Mouse (Mus musculus) CH12.LX (cell line): Measurements from ENCODE around the gene Syt5. TPM values are rescaled to one million over a fixed set of nuclear protein-coding genes. Genes with fewer than 3 reads are reported as not detected.

Experiments
- DNase-seq: peaks from one replicate; pipeline ENCODE4 v3.0.0-alpha.2; 2013; ENCODE audit errors: extremely low read depth
- H3K27ac ChIP-seq: 2 replicates; pipeline ENCODE4 v1.5.1; 2012; ENCODE audit warnings: low read depth, mild to moderate bottlenecking, control low read depth, moderate library complexity; ENCODE audit not compliant: insufficient read depth
- H3K27me3 ChIP-seq: replicated peaks from 2 replicates; pipeline ENCODE3; 2012; ENCODE audit warnings: inconsistent platforms
- H3K36me3 ChIP-seq, 2 experiments: replicated peaks in 1 of 2; 2 replicates each; pipeline versions ENCODE3 to v1.6.1; 2012; ENCODE audit warnings: inconsistent platforms in 1 of 2, low read length in 1 of 2, mild to moderate bottlenecking in 1 of 2, mixed read lengths in 1 of 2, moderate library complexity in 1 of 2; ENCODE audit not compliant: control insufficient read depth in 1 of 2, insufficient read depth in 1 of 2
- H3K4me1 ChIP-seq, 2 experiments: 2 replicates each; pipeline ENCODE4 v1.6.1; 2012; ENCODE audit warnings: inconsistent platforms in 1 of 2, moderate library complexity in 1 of 2; ENCODE audit not compliant: insufficient read depth in 2 of 2, control insufficient read depth in 1 of 2
- H3K4me2 ChIP-seq: 2 replicates; pipeline ENCODE4 v1.6.1; 2012; ENCODE audit warnings: low read depth, mild to moderate bottlenecking, control low read depth; ENCODE audit not compliant: poor library complexity, insufficient read depth, severe bottlenecking
- H3K4me3 ChIP-seq, 3 experiments: fragments of 150-350 bp in 1 of 3; sonication (generic) in 1 of 3; replicated peaks in 1 of 3; 2 replicates each; pipeline versions ENCODE3 to v1.5.1; 2011 to 2012; ENCODE audit warnings: low read depth in 2 of 3, low read length in 2 of 3, mild to moderate bottlenecking in 2 of 3, moderate library complexity in 2 of 3, control low read depth in 1 of 3, improper control_type of control experiment in 1 of 3, inconsistent platforms in 1 of 3, mixed read lengths in 1 of 3; ENCODE audit not compliant: poor library complexity in 1 of 3
- H3K79me2 ChIP-seq: replicated peaks from 2 replicates; pipeline ENCODE4 v1.6.1; 2012; ENCODE audit warnings: mild to moderate bottlenecking, moderate library complexity; ENCODE audit not compliant: control insufficient read depth, poor library complexity, insufficient read depth, severe bottlenecking; ENCODE audit errors: extremely low read depth
- H3K9ac ChIP-seq: 2 replicates; pipeline ENCODE4 v1.6.1; 2012; ENCODE audit warnings: low read depth, mild to moderate bottlenecking, control low read depth, moderate library complexity; ENCODE audit not compliant: insufficient read depth
- H3K9me3 ChIP-seq: replicated peaks from 2 replicates; pipeline ENCODE3; 2012; ENCODE audit warnings: low read length, inconsistent platforms, mixed read lengths
- CHD1 ChIP-seq: IDR thresholded peaks from 2 replicates; pipeline ENCODE4 v1.6.1; 2012; ENCODE audit warnings: low read depth, low read length, improper control_type of control experiment, inconsistent platforms
- CTCF ChIP-seq, 2 experiments: IDR thresholded peaks in 1 of 2; conservative IDR thresholded peaks in 1 of 2; 2 replicates each; pipeline ENCODE4 v1.5.1; 2011 to 2012; ENCODE audit warnings: low read depth in 2 of 2, low read length in 2 of 2, improper control_type of control experiment in 1 of 2, inconsistent platforms in 1 of 2, mild to moderate bottlenecking in 1 of 2, moderate library complexity in 1 of 2
- ETS1 ChIP-seq: conservative IDR thresholded peaks from 2 replicates; pipeline ENCODE4 v1.6.1; 2012; ENCODE audit warnings: low read depth, mild to moderate bottlenecking, inconsistent platforms, low read length, improper control_type of control experiment, moderate library complexity
- HCFC1 ChIP-seq: IDR thresholded peaks from 2 replicates; pipeline ENCODE4 v1.6.1; 2012; ENCODE audit warnings: low read depth, mild to moderate bottlenecking, inconsistent platforms, low read length, improper control_type of control experiment
- JUN ChIP-seq: IDR thresholded peaks from 2 replicates; pipeline ENCODE4 v1.6.1; 2011; ENCODE audit warnings: low read depth, mild to moderate bottlenecking, low read length, improper control_type of control experiment, moderate library complexity; ENCODE audit not compliant: insufficient read depth
- JUND ChIP-seq: conservative IDR thresholded peaks from 2 replicates; pipeline ENCODE4 v1.6.1; 2011; ENCODE audit warnings: low read depth, low read length, improper control_type of control experiment
- KAT2A ChIP-seq: IDR thresholded peaks from 2 replicates; pipeline ENCODE4 v1.6.1; 2012; ENCODE audit warnings: low read length, improper control_type of control experiment, inconsistent platforms; ENCODE audit not compliant: insufficient replicate concordance
- MAZ ChIP-seq: IDR thresholded peaks from 2 replicates; pipeline ENCODE4 v1.6.1; 2012; ENCODE audit warnings: low read depth, mild to moderate bottlenecking, inconsistent platforms, low read length, improper control_type of control experiment, moderate library complexity
- MEF2A ChIP-seq: IDR thresholded peaks from 2 replicates; pipeline ENCODE4 v1.6.1; 2014; ENCODE audit warnings: low read depth, mild to moderate bottlenecking, inconsistent platforms, low read length, improper control_type of control experiment, borderline replicate concordance
- NELFE ChIP-seq: IDR thresholded peaks from 2 replicates; pipeline ENCODE4 v1.6.1; 2011; ENCODE audit warnings: low read depth, low read length, improper control_type of control experiment
- NRF1 ChIP-seq: IDR thresholded peaks from 2 replicates; pipeline ENCODE4 v1.6.1; 2014; ENCODE audit warnings: low read depth, mild to moderate bottlenecking, inconsistent platforms, low read length, improper control_type of control experiment, moderate library complexity
- PAX5 ChIP-seq: IDR thresholded peaks from 2 replicates; pipeline ENCODE4 v1.6.1; 2012; ENCODE audit warnings: low read length, inconsistent platforms, mixed read lengths
- POLR2A ChIP-seq: IDR thresholded peaks from 2 replicates; pipeline ENCODE4 v1.6.1; 2011; ENCODE audit warnings: low read depth, mild to moderate bottlenecking, improper control_type of control experiment, low read length
- POLR2AphosphoS2 ChIP-seq: IDR thresholded peaks from 2 replicates; pipeline ENCODE4 v1.6.1; 2011; ENCODE audit warnings: low read depth, low read length, improper control_type of control experiment
- RCOR1 ChIP-seq: conservative IDR thresholded peaks from 2 replicates; pipeline ENCODE4 v1.6.1; 2012; ENCODE audit warnings: low read depth, mild to moderate bottlenecking, inconsistent platforms, low read length, improper control_type of control experiment
- SMC3 ChIP-seq: IDR thresholded peaks from 2 replicates; pipeline ENCODE4 v1.6.1; 2011; ENCODE audit warnings: low read depth, low read length, improper control_type of control experiment
- TCF12 ChIP-seq: IDR thresholded peaks from 2 replicates; pipeline ENCODE4 v1.6.1; 2014; ENCODE audit warnings: low read depth, mild to moderate bottlenecking, inconsistent platforms, low read length, improper control_type of control experiment
- UBTF ChIP-seq: IDR thresholded peaks from 2 replicates; pipeline ENCODE4 v1.6.1; 2012; ENCODE audit warnings: low read depth, mild to moderate bottlenecking, inconsistent platforms, low read length, improper control_type of control experiment, moderate library complexity
- USF1 ChIP-seq: IDR thresholded peaks from 2 replicates; pipeline ENCODE4 v1.6.1; 2014; ENCODE audit warnings: low read depth, mild to moderate bottlenecking, inconsistent platforms, low read length, improper control_type of control experiment
- USF2 ChIP-seq: conservative IDR thresholded peaks from 2 replicates; pipeline ENCODE4 v1.6.1; 2011; ENCODE audit warnings: low read depth, low read length, improper control_type of control experiment
- ZC3H11A ChIP-seq: IDR thresholded peaks from 2 replicates; pipeline ENCODE4 v1.6.1; 2012; ENCODE audit warnings: low read depth, mild to moderate bottlenecking, inconsistent platforms, low read length, improper control_type of control experiment
- dilution Hi-C: fragments of 300-500 bp; cut with MboI; formaldehyde crosslinking; loops from 2 replicates; pipeline ENCODE4 v1.14.3; 2020; ENCODE audit warnings: low sequenced_read_pairs; ENCODE audit not compliant: extremely low pct_unique_long_range_greater_than_20kb, extremely low pct_ligation_motif_present
- in situ Hi-C: fragments of 300-500 bp; cut with MboI; formaldehyde crosslinking; loops from 3 replicates; pipeline ENCODE4 v1.14.3; 2019; ENCODE audit warnings: low sequenced_read_pairs, low pct_ligation_motif_present, low pct_unique_long_range_greater_than_20kb, mixed read lengths
- polyA plus RNA-seq: library from polyadenylated mRNA; unstranded; fragments of >175 nt; gene quantifications from 2 replicates; pipeline ENCODE4 v1.2.1, GENCODE M21; 2012; ENCODE audit warnings: low read depth; ENCODE audit not compliant: insufficient read length
- total RNA-seq, 2 experiments: library from RNA; depleted of rRNA; stranded (reverse); fragments of 300-350 nt in 1 of 2; fragments of >200 nt in 1 of 2; gene quantifications; 2 replicates each; pipeline ENCODE4 v1.2.3; 2012 to 2014

Gene Syt5
- total and polyA plus RNA-seq, 3 experiments = 0.20 to 0.68 (median 0.30) TPM

DNA sequence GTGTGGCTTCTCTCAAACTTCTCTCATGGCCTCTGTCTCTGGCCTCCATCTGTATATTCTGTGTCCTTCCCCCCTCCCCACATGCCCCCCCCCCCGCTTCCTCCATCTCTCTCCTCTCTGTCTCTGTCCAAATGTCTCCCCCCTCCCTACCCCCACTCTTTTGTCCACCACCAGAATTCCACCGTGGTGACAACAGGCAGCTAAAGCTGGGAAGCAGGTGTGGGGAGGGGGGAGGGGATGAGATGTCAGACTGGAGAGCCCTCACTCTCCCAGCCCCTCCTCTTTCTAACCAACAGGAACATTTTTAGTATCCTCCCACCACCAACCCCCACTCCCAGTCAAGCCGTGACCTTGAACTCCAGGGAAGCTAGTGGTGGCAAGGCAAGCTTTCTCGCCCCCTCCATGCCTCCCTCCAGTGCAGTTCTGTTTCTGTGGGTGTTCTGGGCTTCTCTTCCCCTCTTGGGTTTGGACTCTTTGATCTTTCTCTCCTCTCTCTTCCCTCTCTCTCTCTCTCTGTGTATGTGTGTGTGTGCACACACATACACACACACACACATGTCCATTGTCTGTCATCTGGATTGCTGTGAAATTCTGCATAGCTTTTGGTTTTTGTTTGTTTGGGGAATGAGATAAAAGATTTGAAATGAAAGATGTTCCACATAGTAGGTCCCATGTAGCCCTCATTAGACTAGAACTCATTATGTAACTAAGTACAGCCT, 30.9 kb downstream of the Syt5 start, which contains the start of gene Tnnt1:
Gene Tnnt1, minus strand, starts transcription at position 51 of the 719 bp plus-strand sequence.
- dilution Hi-C loops = no loop called here
- H3K4me3 ChIP-seq = no peak within 1 kb of the TSS

DNA sequence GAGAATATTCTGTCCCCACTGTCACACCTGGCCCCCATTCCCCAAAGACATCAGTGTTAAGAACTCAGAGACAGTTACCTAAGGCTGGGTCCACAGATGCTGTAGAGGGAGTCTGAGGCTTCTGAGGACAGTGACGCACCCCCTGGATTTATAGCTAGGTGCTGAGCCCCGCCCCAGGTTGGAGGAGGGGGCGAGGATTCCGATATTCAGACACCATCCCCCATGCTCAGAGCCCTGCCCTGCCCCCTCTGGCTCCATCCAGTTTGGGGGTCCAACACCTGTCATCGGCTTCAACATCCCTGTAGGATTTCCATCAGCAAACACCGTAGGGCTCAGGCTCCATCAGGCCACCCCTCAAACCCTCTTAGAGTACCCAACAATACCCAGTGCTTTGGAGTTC, 31.5 kb downstream of the Syt5 start:
- Histone ChIP-seq H3K36me3 (no peaks in the 10 kb centered on the region), H3K27ac (no peak overlapping the region), H3K4me3 (no peak overlapping the region), H3K4me2 (no peak overlapping the region), H3K4me1 (peaks cover 8 to 26% of the 10 kb centered on the region in 2 experiments; a peak in 3 of 4 replicates), H3K79me2 (no peaks in the 10 kb centered on the region), H3K27me3 (no peaks in the 10 kb centered on the region), H3K9ac (no peak overlapping the region), H3K9me3 (no peaks in the 10 kb centered on the region)
- dilution Hi-C loops (no loop called here), in situ Hi-C loops (loop anchor here (10.0 kb wide), 1 partner anchor 391 kb away; no protein-coding TSS in a partner anchor)
- no peak for DNase-seq
- TF ChIP-seq POLR2AphosphoS2 (no peak), HCFC1 (no peak), USF2 (no peak), CHD1 (no peak), NELFE (no peak), JUND (no peak), POLR2A (no peak), USF1 (no peak), PAX5 (no peak), KAT2A (no peak), TCF12 (no peak), ETS1 (no peak)

More for the DNA sequence above, 30.9 kb downstream of the Syt5 start, which contains the start of gene Tnnt1:
- in situ Hi-C loops = loop anchor here (10.0 kb wide), 1 partner anchor 392 kb away; no protein-coding TSS in a partner anchor
- peaks cover 8 to 26% of the 10 kb centered on the region in 2 experiments; a peak in 3 of 4 replicates for H3K4me1 ChIP-seq
- no peak for DNase-seq
- no peak within 1 kb of the TSS for H3K9ac ChIP-seq
- no peaks in the 10 kb centered on the region for H3K36me3 ChIP-seq
- no peaks in the 10 kb centered on the region for H3K27me3 ChIP-seq
- TF ChIP-seq CTCF (conservative IDR thresholded peaks at IDR 0.05 in 1 of 2, IDR thresholded peaks at IDR 0.05 in 1 of 2; ENCODE audit: low read depth in 2 of 2, low read length in 2 of 2) = no peak
- TF ChIP-seq UBTF = no peak
- no peak for TF ChIP-seq POLR2AphosphoS2
- no peak for TF ChIP-seq ZC3H11A
- TF ChIP-seq RCOR1 = no peak
- TF ChIP-seq MEF2A = no peak
- no peak for TF ChIP-seq MAZ
- TF ChIP-seq SMC3 = no peak
- no peak for TF ChIP-seq TCF12
- TF ChIP-seq JUN = no peak
- no peak for TF ChIP-seq NRF1
- TF ChIP-seq, all 38 proteins: peak for 0
- H3K9me3 ChIP-seq = no peaks in the 10 kb centered on the region
- H3K4me2 ChIP-seq = no peak within 1 kb of the TSS
- H3K79me2 ChIP-seq = no peaks in the 10 kb centered on the region
- H3K27ac ChIP-seq = no peak within 1 kb of the TSS
